Mouse (Mus musculus) lung, embryonic 14.5 days (tissue): Measurements from ENCODE around the gene Ypel2. TPM values are rescaled to one million over a fixed set of nuclear protein-coding genes. Genes with fewer than 3 reads are reported as not detected.

ENCODE experiments used
- ATAC-seq: fragments of 200-750 bp; cut with Nextera tagmentation; 2 replicates; pipeline ENCODE4 v1.8.0; 2017; ENCODE audit warnings: mild to moderate bottlenecking, moderate TSS enrichment, moderate library complexity; ENCODE audit not compliant: insufficient read depth
- DNase-seq: peaks from one replicate; pipeline ENCODE4 v3.0.0-alpha.2; 2015
- H3K27ac ChIP-seq: fragments of 300-500 bp; sonication (generic); 2 replicates; pipeline ENCODE4 v1.5.1; 2014; ENCODE audit warnings: low read depth, mild to moderate bottlenecking, moderate library complexity
- H3K27me3 ChIP-seq: fragments of 300-500 bp; sonication (generic); 2 replicates; pipeline ENCODE4 v1.6.1; 2014; ENCODE audit warnings: low read length, control low read depth; ENCODE audit not compliant: insufficient read depth
- H3K36me3 ChIP-seq: fragments of 300-500 bp; sonication (generic); 2 replicates; pipeline ENCODE4 v1.6.1; 2014; ENCODE audit warnings: control low read depth; ENCODE audit not compliant: insufficient read depth
- H3K4me1 ChIP-seq: fragments of 300-500 bp; sonication (generic); 2 replicates; pipeline ENCODE4 v1.6.1; 2014; ENCODE audit warnings: antibody characterized with exemption, control low read depth; ENCODE audit not compliant: insufficient read depth
- H3K4me2 ChIP-seq: fragments of 300-500 bp; sonication (generic); 2 replicates; pipeline ENCODE4 v1.6.1; 2014; ENCODE audit warnings: mild to moderate bottlenecking
- H3K4me3 ChIP-seq: fragments of 300-500 bp; sonication (generic); 2 replicates; pipeline ENCODE4 v1.5.1; 2014; ENCODE audit warnings: low read depth, low read length
- H3K9ac ChIP-seq: fragments of 300-500 bp; sonication (generic); 2 replicates; pipeline ENCODE4 v1.6.1; 2014
- H3K9me3 ChIP-seq: fragments of 300-500 bp; sonication (generic); 2 replicates; pipeline ENCODE4 v1.6.1; 2016; ENCODE audit warnings: low read depth, low read length, control low read depth
- CTCF ChIP-seq: IDR thresholded peaks from 2 replicates; pipeline ENCODE4 v1.5.1; 2016; ENCODE audit warnings: antibody characterized with exemption, low read depth
- WGBS: fragments of 180-500 bp; shearing (Covaris S2); extraction: QIAGEN DNeasy Blood & Tissue Kit; methylation state at CpG from one replicate; pipeline ENCODE4 v1.1.7; 2014; 5-methylcytosine and 5-hydroxymethylcytosine counted together
- polyA plus RNA-seq: library from polyadenylated mRNA; unstranded; fragments of >200 nt; fragmentation: Nextera tagmentation; extraction: Ambion mirVana; gene quantifications from 2 replicates; pipeline ENCODE4 v1.2.1, GENCODE M21; 2014

The Ypel2 gene
- polyA plus RNA-seq, 1 experiment from 2014 or later, result 6.8 TPM

DNA sequence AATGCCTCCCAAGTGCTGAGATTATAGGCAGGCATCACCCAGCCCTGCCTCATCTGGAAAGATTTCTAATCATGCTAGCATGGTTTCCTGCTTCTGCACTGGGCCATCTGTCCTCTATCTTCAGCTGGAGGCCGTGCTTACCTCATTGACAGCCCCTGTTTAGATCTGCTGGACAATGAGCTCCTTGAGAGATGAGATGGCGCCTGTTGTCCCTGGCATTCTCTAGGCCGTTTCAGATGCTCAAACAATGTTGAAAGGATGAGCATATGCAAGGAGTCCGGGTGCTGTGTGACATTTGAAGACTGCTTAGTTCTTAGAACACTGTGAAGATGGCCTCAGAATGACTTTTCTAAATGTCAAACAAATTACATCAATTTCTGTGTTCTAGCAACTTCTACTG is 88.8 kb downstream of the Ypel2 start:
- ATAC-seq (no peak), DNase-seq (no peak)
- Histone ChIP-seq H3K9ac (no peak overlapping the region), H3K36me3 (no peaks in the 10 kb centered on the region), H3K4me3 (no peak overlapping the region), H3K27ac (no peak overlapping the region), H3K4me2 (no peak overlapping the region), H3K4me1 (no peaks in the 10 kb centered on the region), H3K27me3 (no peaks in the 10 kb centered on the region), H3K9me3 (no peaks in the 10 kb centered on the region)
- TF ChIP-seq CTCF, result no peak
- 58% methylated on average over 4 of the region's 4 CpGs for WGBS

DNA sequence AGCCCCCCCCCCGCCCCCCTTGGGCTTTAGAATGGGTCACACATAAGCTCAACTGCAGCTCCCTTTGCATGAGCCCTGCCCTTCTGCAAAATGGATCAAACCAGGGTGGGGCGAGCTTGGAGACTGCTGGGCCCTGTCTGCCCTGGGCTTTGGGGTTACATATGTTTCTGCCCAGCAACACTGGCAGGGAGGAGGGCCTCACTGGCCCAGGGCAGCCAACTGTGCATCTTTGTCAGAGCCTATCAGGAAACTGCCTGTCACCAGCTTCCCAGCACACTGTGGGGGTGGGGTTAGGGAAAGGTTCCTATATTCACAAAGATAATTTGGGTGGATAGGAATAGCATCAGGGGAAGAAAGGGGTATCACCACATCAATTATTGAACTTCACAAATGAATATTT is 95.1 kb downstream of the Ypel2 start:
- no peak overlapping the region for H3K9ac ChIP-seq
- H3K27ac ChIP-seq, result peak overlapping the region; percentile 30; the same call in 1 of the 2 replicates
- 16% methylated on average over 2 of the region's 2 CpGs for WGBS
- ATAC-seq, result peak; percentile 69; the same call in 1 of the 2 replicates
- H3K4me3 ChIP-seq, result no peak overlapping the region
- no peak for TF ChIP-seq CTCF
- no peaks in the 10 kb centered on the region for H3K27me3 ChIP-seq
- no peaks in the 10 kb centered on the region for H3K9me3 ChIP-seq
- peak; percentile 68 for DNase-seq
- no peak overlapping the region for H3K4me2 ChIP-seq
- H3K4me1 ChIP-seq, result peaks cover 8% of the 10 kb centered on the region; the same call in 1 of the 2 replicates
- no peaks in the 10 kb centered on the region for H3K36me3 ChIP-seq

DNA sequence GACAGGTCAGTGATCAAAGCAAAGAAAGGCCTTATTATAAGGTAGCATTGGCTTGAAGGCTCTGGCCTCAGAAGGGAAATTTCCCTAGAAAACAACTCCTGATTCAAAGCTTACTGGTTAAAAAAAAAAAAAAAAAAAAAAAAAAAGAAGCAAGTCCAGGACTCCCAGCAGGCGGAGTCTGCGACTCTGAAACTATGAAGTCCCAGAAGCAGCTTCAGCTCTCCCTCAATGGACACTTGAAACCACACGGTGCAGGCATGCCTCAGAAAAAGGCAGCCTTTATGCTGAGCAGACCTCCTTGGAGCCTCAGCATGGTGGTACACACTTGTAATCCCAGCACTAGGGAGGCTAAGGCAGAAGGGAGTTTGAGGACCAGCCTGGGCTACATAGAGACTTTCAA is 97.9 kb downstream of the Ypel2 start:
- H3K9ac ChIP-seq, result no peak overlapping the region; the same call in 1 of the 2 replicates

DNA sequence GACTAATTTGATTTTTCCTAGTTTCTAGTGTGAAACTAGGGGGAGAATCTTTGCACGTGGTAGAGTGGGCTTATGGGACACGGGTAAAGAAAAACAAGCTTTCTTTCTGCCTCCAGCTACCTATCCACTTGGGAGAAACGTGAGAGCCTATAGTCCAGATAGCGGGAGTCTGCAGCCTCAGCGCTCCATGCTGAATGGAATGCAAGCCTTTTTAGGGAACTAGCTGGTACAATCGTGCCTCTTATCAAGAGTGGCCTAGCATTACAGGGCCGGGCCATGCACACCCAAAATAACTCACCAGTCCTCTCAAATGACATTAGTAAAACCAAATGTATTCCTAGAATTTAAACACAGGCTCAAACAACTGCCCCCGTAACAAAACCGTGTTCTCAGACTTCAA is 98.4 kb downstream of the Ypel2 start:
- DNase-seq (no peak), ATAC-seq (no peak)
- WGBS, result 45% methylated on average over 9 of the region's 9 CpGs
- Histone ChIP-seq H3K9ac (no peak overlapping the region), H3K4me3 (no peak overlapping the region), H3K4me2 (no peak overlapping the region), H3K36me3 (no peaks in the 10 kb centered on the region), H3K9me3 (no peaks in the 10 kb centered on the region), H3K27me3 (no peaks in the 10 kb centered on the region), H3K27ac (peak overlapping the region; percentile 50; the same call in 1 of the 2 replicates), H3K4me1 (peaks cover 8% of the 10 kb centered on the region; the same call in 1 of the 2 replicates)
- no peak for TF ChIP-seq CTCF

More for the DNA sequence above, 97.9 kb downstream of the Ypel2 start:
- peak overlapping the region; percentile 50; the same call in 1 of the 2 replicates for H3K27ac ChIP-seq
- H3K4me3 ChIP-seq, result no peak overlapping the region
- no peaks in the 10 kb centered on the region for H3K27me3 ChIP-seq
- ATAC-seq, result no peak
- H3K4me2 ChIP-seq, result no peak overlapping the region
- H3K36me3 ChIP-seq, result no peaks in the 10 kb centered on the region
- peaks cover 8% of the 10 kb centered on the region; the same call in 1 of the 2 replicates for H3K4me1 ChIP-seq
- 28% methylated on average over 3 of the region's 3 CpGs for WGBS
- DNase-seq, result peak; percentile 58
- TF ChIP-seq CTCF, result peak; percentile 20; the same call in 1 of the 2 replicates
- no peaks in the 10 kb centered on the region for H3K9me3 ChIP-seq

DNA sequence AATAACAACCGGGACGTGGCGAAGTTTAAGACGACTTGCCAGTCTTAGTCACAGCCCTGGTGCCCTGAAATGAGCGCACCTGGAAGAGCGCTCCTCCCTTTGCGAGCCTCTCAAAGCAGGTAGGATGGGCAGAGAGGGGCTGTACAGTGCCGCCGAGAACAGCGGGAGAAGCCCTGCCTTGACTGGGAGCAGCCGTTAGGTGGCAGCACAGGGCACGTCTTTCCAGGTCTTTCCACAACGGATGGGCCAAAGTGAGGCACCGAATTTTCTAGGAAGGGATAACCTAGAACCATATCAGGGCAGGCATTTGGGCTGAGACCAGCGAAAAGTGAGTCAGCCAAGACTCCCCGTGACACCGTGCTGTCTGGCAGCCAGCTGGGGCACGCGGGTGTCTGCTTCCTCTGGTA is 99.3 kb downstream of the Ypel2 start:
- H3K4me3 ChIP-seq, result peak overlapping the region; percentile 13; the same call in 1 of the 2 replicates
- peak overlapping the region; percentile 61 for H3K4me2 ChIP-seq
- H3K27me3 ChIP-seq, result no peaks in the 10 kb centered on the region
- peaks cover 8% of the 10 kb centered on the region; the same call in 1 of the 2 replicates for H3K4me1 ChIP-seq
- no peak overlapping the region for H3K27ac ChIP-seq
- ATAC-seq, result peak; percentile 76
- peak; percentile 92 for DNase-seq
- WGBS, result 5% methylated on average over 19 of the region's 19 CpGs
- no peaks in the 10 kb centered on the region for H3K9me3 ChIP-seq
- H3K9ac ChIP-seq, result peak overlapping the region; percentile 4; the same call in 1 of the 2 replicates
- peak; percentile 95 for TF ChIP-seq CTCF
- H3K36me3 ChIP-seq, result no peaks in the 10 kb centered on the region

DNA sequence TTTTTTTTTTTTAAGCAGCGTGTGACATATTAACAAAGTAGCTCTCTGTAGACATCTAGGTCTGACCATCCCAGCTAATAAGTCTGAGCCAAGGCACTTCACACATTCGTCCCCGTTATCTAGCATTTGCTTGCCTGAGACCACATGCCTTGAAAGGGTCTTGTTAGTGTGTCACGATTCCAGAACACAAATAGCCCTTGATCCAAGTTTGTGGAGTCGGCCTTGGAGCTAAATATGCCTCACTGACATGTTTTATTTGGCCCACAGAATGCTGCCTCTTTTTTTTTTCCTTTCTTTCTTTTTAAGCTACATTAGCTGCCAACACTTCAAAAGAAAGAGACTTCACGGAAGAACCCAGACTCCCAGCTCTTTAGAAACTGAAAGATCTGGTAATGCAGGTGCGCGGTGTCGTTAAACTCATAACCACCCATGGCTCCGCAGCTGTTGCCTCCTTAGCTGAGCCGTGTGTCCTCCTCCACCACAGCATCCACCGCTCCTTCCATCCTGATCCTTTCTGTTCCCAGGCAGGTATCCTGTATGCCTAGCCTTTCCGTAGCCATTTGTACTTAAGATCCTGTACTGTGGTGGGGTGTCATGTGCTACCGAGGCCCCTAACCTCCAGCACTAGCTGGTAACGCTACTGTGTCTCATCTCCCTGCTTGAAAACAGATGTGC is 100.4 kb downstream of the Ypel2 start:
- no peak overlapping the region for H3K4me3 ChIP-seq
- H3K27me3 ChIP-seq, result no peaks in the 10 kb centered on the region
- no peaks in the 10 kb centered on the region for H3K9me3 ChIP-seq
- H3K36me3 ChIP-seq, result no peaks in the 10 kb centered on the region
- no peak overlapping the region for H3K4me2 ChIP-seq
- ATAC-seq, result no peak
- H3K27ac ChIP-seq, result no peak overlapping the region
- WGBS, result 76% methylated on average over 15 of the region's 15 CpGs
- TF ChIP-seq CTCF, result no peak
- H3K4me1 ChIP-seq, result peaks cover 4% of the 10 kb centered on the region; the same call in 1 of the 2 replicates
- DNase-seq, result no peak
- no peak overlapping the region for H3K9ac ChIP-seq

Other genes with a start within 250 kb of the Ypel2 start
- gene Cltc, start 236.1 kb downstream of the Ypel2 start, polyA plus RNA-seq, result 179 and 186 TPM in 2 replicates
- gene Dhx40, start 186.0 kb downstream of the Ypel2 start, polyA plus RNA-seq, result 29.9 and 32.4 TPM in 2 replicates
- 18.7 and 19.5 TPM in 2 replicates for gene Gdpd1, start 80.4 kb upstream of the Ypel2 start, polyA plus RNA-seq
- 20.9 and 21.0 TPM in 2 replicates for gene Smg8, start 93.1 kb upstream of the Ypel2 start, polyA plus RNA-seq
- gene Prr11, start 115.0 kb upstream of the Ypel2 start, polyA plus RNA-seq, result 23.0 and 23.1 TPM in 2 replicates
- gene Ska2, start 115.5 kb upstream of the Ypel2 start, polyA plus RNA-seq, result 75.2 and 81.7 TPM in 2 replicates
- gene Trim37, start 133.4 kb upstream of the Ypel2 start, polyA plus RNA-seq, result 33.1 and 35.9 TPM in 2 replicates